ENCODE assay signal across 9 mouse cellular contexts in genomic region chr17:46619683-46620357, GRCm38 (mm10). TPM values are rescaled to one million over a fixed set of nuclear protein-coding genes. Genes with fewer than 3 reads are reported as not detected.
A peak's percentile ranks its signal among the peaks of the same experiment; 100 is the strongest.
DNase-seq lines count a peak whose midpoint lies in the region; ATAC-seq and TF ChIP-seq lines count a peak whose summit lies in the region.
"Had no signal": no experiment of that assay in that cellular context is flagged by ENCODE, and none has a peak within 500 bp of the region (broad histone marks: within the 10 kb centered on the region; RNA-seq: fewer than 3 reads in every experiment).

No protein-coding gene starts in this region.

- 23% methylated on average over 16 of the region's 16 CpGs for WGBS in heart, embryonic 10.5 days
- WGBS in forebrain, embryonic 15.5 days, result 30% methylated on average over 16 of the region's 16 CpGs
- 19% methylated on average over 16 of the region's 16 CpGs for WGBS in limb, embryonic 14.5 days

- H3K36me3 ChIP-seq in heart, embryonic 10.5 days, result no peaks in the 10 kb centered on the region
- H3K36me3 ChIP-seq in E14TG2a.4 (ENCODE audit: insufficient read depth, low read length), result no peaks in the 10 kb centered on the region
- H3K36me3 ChIP-seq in forebrain, embryonic 15.5 days, result no peaks in the 10 kb centered on the region
- H3K36me3 ChIP-seq in limb, embryonic 14.5 days (ENCODE audit: control insufficient read depth, insufficient read depth, low read length), result peaks cover 5% of the 10 kb centered on the region; the same call in 1 of the 2 replicates

- H3K4me1 ChIP-seq in heart, embryonic 10.5 days, result peaks cover 97% of the 10 kb centered on the region
- peaks cover 98% of the 10 kb centered on the region for H3K4me1 ChIP-seq in E14TG2a.4 (replicated peaks; ENCODE audit: low read depth, low read length)
- H3K4me1 ChIP-seq in forebrain, embryonic 15.5 days, result peaks cover 67% of the 10 kb centered on the region
- peaks cover 93% of the 10 kb centered on the region for H3K4me1 ChIP-seq in limb, embryonic 14.5 days (ENCODE audit: control insufficient read depth, insufficient read depth, low read length)

- no peaks in the 10 kb centered on the region for H3K27me3 ChIP-seq in heart, embryonic 10.5 days (ENCODE audit: insufficient read depth, poor library complexity, severe bottlenecking)
- no peaks in the 10 kb centered on the region for H3K27me3 ChIP-seq in E14TG2a.4 (ENCODE audit: insufficient read depth, low read length)
- H3K27me3 ChIP-seq in forebrain, embryonic 15.5 days, result no peaks in the 10 kb centered on the region
- H3K27me3 ChIP-seq in limb, embryonic 14.5 days (ENCODE audit: control insufficient read depth, insufficient read depth, low read length), result no peaks in the 10 kb centered on the region

- H3K4me2 ChIP-seq in forebrain, embryonic 15.5 days (replicated peaks), result peak overlapping the region; percentile 24; the same call in 1 of the 2 replicates
- H3K4me2 ChIP-seq in limb, embryonic 14.5 days (replicated peaks; ENCODE audit: low read depth, low read length, severe bottlenecking), result peak overlapping the region; percentile 47

- no peak for TF ChIP-seq POLR2A in limb, embryonic 14.5 days (IDR thresholded peaks at IDR 0.05; ENCODE audit: borderline replicate concordance, extremely low read depth, insufficient read depth, insufficient read length)

- no peaks in the 10 kb centered on the region for H3K9me3 ChIP-seq in heart, embryonic 10.5 days
- no peaks in the 10 kb centered on the region for H3K9me3 ChIP-seq in E14TG2a.4 (ENCODE audit: low read length)
- H3K9me3 ChIP-seq in forebrain, embryonic 15.5 days, result no peaks in the 10 kb centered on the region
- H3K9me3 ChIP-seq in limb, embryonic 14.5 days (ENCODE audit: control insufficient read depth, low read length), result no peaks in the 10 kb centered on the region

- ATAC-seq in forebrain, embryonic 15.5 days (replicated peaks), result no peak
- no peak for ATAC-seq in limb, embryonic 14.5 days (ENCODE audit: low FRiP score, low read depth)

- H3K9ac ChIP-seq in forebrain, embryonic 15.5 days (replicated peaks), result 0 out of 2 replicates have a peak overlapping the region, but pooled peaks have one; percentile 28
- H3K9ac ChIP-seq in limb, embryonic 14.5 days (ENCODE audit: low read depth, low read length, severe bottlenecking), result peak overlapping the region; percentile 36

- no peak for TF ChIP-seq CTCF in E14TG2a.4 (conservative IDR thresholded peaks at IDR 0.05; ENCODE audit: low read length)

- no peak for DNase-seq in heart, embryonic 10.5 days (ENCODE audit: low spot score)
- no peak for DNase-seq in heart, adult 18-20 months
- no peak for DNase-seq in limb, embryonic 14.5 days (ENCODE audit: low spot score)
- no peak for DNase-seq in right cerebral cortex, postnatal 36 days (ENCODE audit: low spot score in 2 of 2)
- DNase-seq in layer of hippocampus, postnatal 14 days (ENCODE audit: low spot score in 2 of 2), result no peak
- DNase-seq in frontal cortex, postnatal 14 days (ENCODE audit: low spot score in 2 of 2), result no peak
- DNase-seq: liver had no signal

- peak overlapping the region; percentile 40 for H3K4me3 ChIP-seq in heart, embryonic 10.5 days
- peak overlapping the region; percentile 63 for H3K4me3 ChIP-seq in E14TG2a.4 (replicated peaks; ENCODE audit: low read length)
- no peak overlapping the region for H3K4me3 ChIP-seq in forebrain, embryonic 15.5 days
- H3K4me3 ChIP-seq in limb, embryonic 14.5 days (replicated peaks; ENCODE audit: low read length), result peak overlapping the region; percentile 21; the same call in 1 of the 2 replicates

- H3K27ac ChIP-seq in heart, embryonic 10.5 days, result peak overlapping the region; percentile 94
- peak overlapping the region; percentile 76; the same call in 1 of the 2 replicates for H3K27ac ChIP-seq in forebrain, embryonic 15.5 days (replicated peaks)
- H3K27ac ChIP-seq in limb, embryonic 14.5 days (replicated peaks; ENCODE audit: low read depth, low read length), result peak overlapping the region; percentile 90

RNA-seq across cellular contexts. Expression of gene Ptk7, which starts 9.5 kb away (rescaled TPM):
- polyA plus RNA-seq in heart, embryonic 10.5 days (2016; fragmentation: Nextera tagmentation; extraction: Ambion mirVana), result 65.4 and 67.7 TPM in 2 replicates
- 1 to 10 TPM; 2.0 to 2.5 TPM for total RNA-seq in heart, adult 18-20 months (2021)
- polyA plus RNA-seq in forebrain, embryonic 15.5 days (2015; fragmentation: Nextera tagmentation; extraction: Ambion mirVana), result 32.1 and 33.0 TPM in 2 replicates
- 89.4 and 116 TPM in 2 replicates for polyA plus RNA-seq in limb, embryonic 14.5 days (2012; rRNA removed)
- polyA plus RNA-seq in limb, embryonic 14.5 days (2014; fragmentation: Nextera tagmentation; extraction: Ambion mirVana), result 73.8 and 84.6 TPM in 2 replicates
- 10 to 100 TPM; 11.2 to 11.4 TPM for total RNA-seq in layer of hippocampus, postnatal 14 days (2021)

RNA-seq across cellular contexts. Expression of gene Klc4, which starts 26.0 kb away (rescaled TPM):
- 21.1 and 22.5 TPM in 2 replicates for polyA plus RNA-seq in heart, embryonic 10.5 days (2016; fragmentation: Nextera tagmentation; extraction: Ambion mirVana)
- total RNA-seq in heart, adult 18-20 months (2021), result 10 to 100 TPM; 25.9 to 26.8 TPM
- 41.4 and 45.1 TPM in 2 replicates for polyA plus RNA-seq in forebrain, embryonic 15.5 days (2015; fragmentation: Nextera tagmentation; extraction: Ambion mirVana)
- 19.5 and 20.4 TPM in 2 replicates for polyA plus RNA-seq in limb, embryonic 14.5 days (2012; rRNA removed)
- polyA plus RNA-seq in limb, embryonic 14.5 days (2014; fragmentation: Nextera tagmentation; extraction: Ambion mirVana), result 19.3 and 21.5 TPM in 2 replicates
- 10 to 100 TPM; 15.1 to 16.7 TPM for total RNA-seq in layer of hippocampus, postnatal 14 days (2021)

RNA-seq across cellular contexts. Expression of gene Mrpl2, which starts 26.2 kb away (rescaled TPM):
- 131 and 151 TPM in 2 replicates for polyA plus RNA-seq in heart, embryonic 10.5 days (2016; fragmentation: Nextera tagmentation; extraction: Ambion mirVana)
- total RNA-seq in heart, adult 18-20 months (2021), result 100 to 1,000 TPM; 136 to 141 TPM
- 73.7 and 81.9 TPM in 2 replicates for polyA plus RNA-seq in forebrain, embryonic 15.5 days (2015; fragmentation: Nextera tagmentation; extraction: Ambion mirVana)
- 68.0 and 91.1 TPM in 2 replicates for polyA plus RNA-seq in limb, embryonic 14.5 days (2012; rRNA removed)
- 103 and 113 TPM in 2 replicates for polyA plus RNA-seq in limb, embryonic 14.5 days (2014; fragmentation: Nextera tagmentation; extraction: Ambion mirVana)
- total RNA-seq in layer of hippocampus, postnatal 14 days (2021), result 10 to 100 TPM; 51.1 to 54.3 TPM

RNA-seq across cellular contexts. Expression of gene Cul7, which starts 30.3 kb away (rescaled TPM):
- polyA plus RNA-seq in heart, embryonic 10.5 days (2016; fragmentation: Nextera tagmentation; extraction: Ambion mirVana), result 44.8 and 51.3 TPM in 2 replicates
- total RNA-seq in heart, adult 18-20 months (2021), result 10 to 100 TPM; 16.9 to 18.8 TPM
- 35.9 and 36.5 TPM in 2 replicates for polyA plus RNA-seq in forebrain, embryonic 15.5 days (2015; fragmentation: Nextera tagmentation; extraction: Ambion mirVana)
- 135 and 149 TPM in 2 replicates for polyA plus RNA-seq in limb, embryonic 14.5 days (2012; rRNA removed)
- polyA plus RNA-seq in limb, embryonic 14.5 days (2014; fragmentation: Nextera tagmentation; extraction: Ambion mirVana), result 52.6 and 58.2 TPM in 2 replicates
- 10 to 100 TPM; 23.8 to 24.4 TPM for total RNA-seq in layer of hippocampus, postnatal 14 days (2021)

RNA-seq across cellular contexts. Expression of gene Rrp36, which starts 54.3 kb away (rescaled TPM):
- 46.3 and 61.0 TPM in 2 replicates for polyA plus RNA-seq in heart, embryonic 10.5 days (2016; fragmentation: Nextera tagmentation; extraction: Ambion mirVana)
- 10 to 100 TPM; 13.4 to 14.2 TPM for total RNA-seq in heart, adult 18-20 months (2021)
- 49.5 and 49.9 TPM in 2 replicates for polyA plus RNA-seq in forebrain, embryonic 15.5 days (2015; fragmentation: Nextera tagmentation; extraction: Ambion mirVana)
- 47.2 and 48.5 TPM in 2 replicates for polyA plus RNA-seq in limb, embryonic 14.5 days (2012; rRNA removed)
- 36.8 and 52.4 TPM in 2 replicates for polyA plus RNA-seq in limb, embryonic 14.5 days (2014; fragmentation: Nextera tagmentation; extraction: Ambion mirVana)
- 10 to 100 TPM; 12.5 to 15.7 TPM for total RNA-seq in layer of hippocampus, postnatal 14 days (2021)
